Mouse (Mus musculus) heart, embryonic 15.5 days (tissue): ENCODE measurements around the gene Ccdc57. TPM values are rescaled to one million over a fixed set of nuclear protein-coding genes. Genes with fewer than 3 reads are reported as not detected.

Experiments
- ATAC-seq: fragments of 200-750 bp; cut with Nextera tagmentation; replicated peaks from 2 replicates; pipeline ENCODE4 v1.8.0; 2017; ENCODE audit warnings: low read depth, moderate TSS enrichment; ENCODE audit not compliant: insufficient number of reproducible peaks, insufficient read depth, low FRiP score
- H3K27ac ChIP-seq: fragments of 300-500 bp; sonication (generic); 2 replicates; pipeline ENCODE4 v1.5.1; 2015; ENCODE audit warnings: mild to moderate bottlenecking, inconsistent platforms
- H3K27me3 ChIP-seq: fragments of 300-500 bp; sonication (generic); 2 replicates; pipeline ENCODE4 v1.6.1; 2015; ENCODE audit warnings: inconsistent platforms
- H3K36me3 ChIP-seq: fragments of 300-500 bp; sonication (generic); 2 replicates; pipeline ENCODE4 v1.6.1; 2015; ENCODE audit warnings: mild to moderate bottlenecking, inconsistent platforms
- H3K4me1 ChIP-seq: fragments of 300-500 bp; sonication (generic); replicated peaks from 2 replicates; pipeline ENCODE4 v1.6.1; 2015; ENCODE audit warnings: inconsistent platforms
- H3K4me2 ChIP-seq: fragments of 300-500 bp; sonication (generic); 2 replicates; pipeline ENCODE4 v1.6.1; 2015; ENCODE audit warnings: inconsistent platforms, mild to moderate bottlenecking, moderate library complexity
- H3K4me3 ChIP-seq: fragments of 300-500 bp; sonication (generic); 2 replicates; pipeline ENCODE4 v1.5.1; 2015; ENCODE audit warnings: mild to moderate bottlenecking, inconsistent platforms
- H3K9ac ChIP-seq: fragments of 300-500 bp; sonication (generic); 2 replicates; pipeline ENCODE4 v1.6.1; 2015; ENCODE audit warnings: mild to moderate bottlenecking, inconsistent platforms
- H3K9me3 ChIP-seq: fragments of 300-500 bp; sonication (generic); replicated peaks from 2 replicates; pipeline ENCODE4 v1.6.1; 2016; ENCODE audit warnings: inconsistent platforms
- WGBS: fragments of 180-500 bp; shearing (Covaris S2); methylation state at CpG from one replicate; pipeline ENCODE4 v1.1.7; 2015; ENCODE audit warnings: mixed read lengths; 5-methylcytosine and 5-hydroxymethylcytosine counted together
- polyA plus RNA-seq: library from polyadenylated mRNA; unstranded; fragments of >200 nt; fragmentation: Nextera tagmentation; extraction: Ambion mirVana; gene quantifications from 2 replicates; pipeline ENCODE4 v1.2.1, GENCODE M21; 2015

Gene Ccdc57
- polyA plus RNA-seq, 1 experiment from 2014 or later, result 3.5 TPM

DNA sequence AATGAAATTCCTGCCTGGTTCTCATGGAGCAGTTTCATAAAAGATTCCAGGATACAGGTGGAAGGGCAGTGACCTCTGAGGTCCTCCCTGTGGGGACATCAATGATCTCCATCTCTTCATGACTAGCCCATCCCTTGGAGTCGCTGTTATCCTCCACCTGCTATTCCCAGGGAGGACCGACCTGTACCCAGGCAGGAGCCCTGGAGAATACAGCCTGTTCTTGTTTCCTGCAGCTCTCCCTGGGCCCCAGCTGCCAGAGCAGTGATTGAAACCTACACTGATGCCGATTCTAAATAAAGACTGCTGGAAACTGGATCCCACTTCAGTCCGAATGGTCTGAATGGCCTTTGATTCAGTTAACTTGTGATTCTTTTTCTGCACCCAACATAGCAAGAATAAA is 1.2 kb downstream of the Ccdc57 start:
- no peak overlapping the region for H3K4me3 ChIP-seq
- H3K4me2 ChIP-seq, result no peak overlapping the region
- WGBS, result 75% methylated on average over 4 of the region's 4 CpGs
- ATAC-seq, result no peak
- H3K36me3 ChIP-seq, result no peaks in the 10 kb centered on the region
- no peaks in the 10 kb centered on the region for H3K9me3 ChIP-seq
- no peaks in the 10 kb centered on the region for H3K27me3 ChIP-seq
- H3K9ac ChIP-seq, result no peak overlapping the region
- peaks cover 6% of the 10 kb centered on the region; the same call in 1 of the 2 replicates for H3K4me1 ChIP-seq
- no peak overlapping the region for H3K27ac ChIP-seq

DNA sequence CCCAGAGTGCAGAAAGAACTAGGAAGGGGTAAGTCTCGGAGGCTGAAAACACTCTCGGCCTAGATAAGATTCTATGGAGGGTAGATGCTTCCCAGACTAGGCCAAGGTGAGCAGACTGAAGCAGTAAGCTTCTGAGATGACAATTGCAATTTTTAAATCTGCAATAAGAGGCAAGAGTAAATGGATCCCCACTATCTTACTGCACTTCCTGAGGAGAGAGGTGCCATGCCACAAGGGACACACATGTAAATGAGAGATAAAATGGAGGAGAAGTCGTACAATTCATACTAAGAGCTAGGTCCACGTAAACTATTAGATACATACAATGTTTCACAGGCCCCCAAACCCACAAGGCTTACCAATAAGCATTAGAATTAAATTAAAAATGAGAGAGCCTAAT is 4.2 kb downstream of the Ccdc57 start:
- ATAC-seq, result no peak
- no peaks in the 10 kb centered on the region for H3K36me3 ChIP-seq
- no peak overlapping the region for H3K4me2 ChIP-seq
- peaks cover 6% of the 10 kb centered on the region; the same call in 1 of the 2 replicates for H3K4me1 ChIP-seq
- no peaks in the 10 kb centered on the region for H3K27me3 ChIP-seq
- no peaks in the 10 kb centered on the region for H3K9me3 ChIP-seq
- H3K9ac ChIP-seq, result no peak overlapping the region
- WGBS, result 78% methylated on average over 4 of the region's 4 CpGs
- no peak overlapping the region for H3K27ac ChIP-seq
- H3K4me3 ChIP-seq, result no peak overlapping the region

DNA sequence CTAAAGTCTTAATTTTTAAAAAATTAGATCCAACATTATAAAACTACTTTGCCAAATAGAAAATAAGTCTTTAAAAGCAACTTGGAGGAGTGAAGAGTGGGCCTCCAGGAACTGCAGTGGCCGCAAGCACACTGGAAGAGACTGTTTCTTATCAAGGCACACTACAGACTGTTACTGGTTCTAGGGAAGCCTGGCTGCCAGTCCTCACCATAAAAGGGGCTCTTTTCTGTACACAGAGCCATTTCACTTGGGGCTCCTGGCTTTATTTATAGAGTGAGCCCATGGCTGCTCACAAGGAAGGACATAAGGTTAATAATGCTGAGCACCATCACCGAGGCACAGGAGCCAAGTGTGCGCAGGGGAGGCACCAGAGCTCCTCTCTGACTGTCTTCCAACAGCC is 10.1 kb downstream of the Ccdc57 start:
- H3K4me3 ChIP-seq, result no peak overlapping the region
- 50% methylated on average over 3 of the region's 3 CpGs for WGBS
- peak overlapping the region; percentile 64 for H3K27ac ChIP-seq
- ATAC-seq, result no peak; the same call in 1 of the 2 replicates
- H3K27me3 ChIP-seq, result no peaks in the 10 kb centered on the region
- H3K36me3 ChIP-seq, result peaks cover 22% of the 10 kb centered on the region; the same call in 1 of the 2 replicates
- H3K9ac ChIP-seq, result no peak overlapping the region
- H3K4me1 ChIP-seq, result no peaks in the 10 kb centered on the region; the same call in 1 of the 2 replicates
- no peak overlapping the region for H3K4me2 ChIP-seq
- H3K9me3 ChIP-seq, result no peaks in the 10 kb centered on the region

DNA sequence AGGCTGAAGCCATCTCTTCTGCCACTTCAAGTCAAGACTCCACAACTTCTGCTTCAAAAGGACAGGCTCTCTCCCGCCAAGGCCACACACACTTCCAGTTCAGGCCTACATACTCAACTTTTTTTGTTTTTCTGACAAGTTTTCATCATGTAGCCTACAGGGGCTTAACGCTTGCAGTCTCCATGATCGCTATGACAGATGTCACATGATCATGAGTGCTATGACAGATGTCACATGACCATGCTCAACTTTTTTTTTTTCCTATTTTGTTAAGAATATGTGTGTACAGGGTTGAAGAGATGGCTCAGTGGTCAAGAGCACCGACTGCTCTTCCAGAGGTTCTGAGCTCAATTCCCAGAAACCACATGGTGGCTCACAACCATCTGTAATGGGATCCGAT is 14.9 kb downstream of the Ccdc57 start:
- WGBS, result 95% methylated on average over 5 of the region's 5 CpGs
- no peak for ATAC-seq
- H3K27me3 ChIP-seq, result no peaks in the 10 kb centered on the region

DNA sequence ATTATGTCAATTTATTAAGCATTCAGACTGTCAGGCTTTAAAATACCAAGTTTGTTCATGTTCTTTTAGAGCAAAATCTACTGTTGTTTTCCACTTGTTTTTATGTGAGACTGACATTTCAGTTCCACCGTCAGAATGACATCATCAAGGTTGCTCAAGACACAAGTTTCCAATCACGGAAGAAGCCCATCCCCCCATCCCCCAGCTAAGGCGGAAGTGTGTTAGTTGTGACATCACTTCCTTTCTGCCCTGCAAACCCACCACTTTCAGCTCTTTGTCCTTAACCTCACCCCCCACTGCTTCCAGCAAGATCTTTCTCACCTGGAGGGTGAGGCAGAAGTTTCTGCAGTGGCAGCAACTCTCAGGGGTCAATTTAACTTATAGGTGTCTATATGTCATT is 16.2 kb downstream of the Ccdc57 start:
- Histone ChIP-seq H3K9me3 (no peaks in the 10 kb centered on the region), H3K36me3 (peaks cover 22% of the 10 kb centered on the region; the same call in 1 of the 2 replicates), H3K27me3 (no peaks in the 10 kb centered on the region), H3K4me3 (no peak overlapping the region), H3K4me1 (no peaks in the 10 kb centered on the region), H3K4me2 (no peak overlapping the region), H3K9ac (no peak overlapping the region), H3K27ac (no peak overlapping the region)
- 59% methylated on average over 3 of the region's 3 CpGs for WGBS
- no peak for ATAC-seq

More for the DNA sequence above, 14.9 kb downstream of the Ccdc57 start:
- no peak overlapping the region for H3K4me2 ChIP-seq
- H3K9me3 ChIP-seq, result no peaks in the 10 kb centered on the region
- no peak overlapping the region for H3K4me3 ChIP-seq
- peaks cover 22% of the 10 kb centered on the region; the same call in 1 of the 2 replicates for H3K36me3 ChIP-seq
- H3K4me1 ChIP-seq, result no peaks in the 10 kb centered on the region; the same call in 1 of the 2 replicates
- H3K27ac ChIP-seq, result no peak overlapping the region
- H3K9ac ChIP-seq, result no peak overlapping the region

DNA sequence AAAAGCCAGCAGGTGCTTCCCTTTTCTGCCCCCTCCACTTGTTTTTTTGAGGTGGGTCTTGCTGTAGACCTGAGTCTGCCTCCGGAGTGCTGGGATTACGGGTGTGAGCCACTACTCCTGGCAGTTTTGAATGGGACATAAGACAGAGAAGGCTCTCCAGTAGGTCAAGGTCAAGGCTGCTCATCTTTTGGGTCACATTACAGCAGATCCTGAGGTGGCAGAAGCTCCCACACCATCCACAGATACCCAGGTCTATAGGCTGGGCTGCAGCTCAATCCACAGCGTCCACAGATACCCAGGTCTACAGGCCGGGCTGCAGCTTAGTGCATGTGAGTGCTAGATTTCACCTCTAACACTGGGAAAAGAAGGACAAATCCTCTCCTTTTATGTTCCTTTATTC is 18.9 kb downstream of the Ccdc57 start:
- WGBS, result 84% methylated on average over 4 of the region's 4 CpGs
- H3K9ac ChIP-seq, result no peak overlapping the region
- H3K4me3 ChIP-seq, result no peak overlapping the region
- H3K9me3 ChIP-seq, result no peaks in the 10 kb centered on the region
- H3K4me1 ChIP-seq, result no peaks in the 10 kb centered on the region
- peaks cover 7% of the 10 kb centered on the region; the same call in 1 of the 2 replicates for H3K36me3 ChIP-seq
- H3K27me3 ChIP-seq, result no peaks in the 10 kb centered on the region
- H3K27ac ChIP-seq, result no peak overlapping the region
- ATAC-seq, result no peak
- no peak overlapping the region for H3K4me2 ChIP-seq

DNA sequence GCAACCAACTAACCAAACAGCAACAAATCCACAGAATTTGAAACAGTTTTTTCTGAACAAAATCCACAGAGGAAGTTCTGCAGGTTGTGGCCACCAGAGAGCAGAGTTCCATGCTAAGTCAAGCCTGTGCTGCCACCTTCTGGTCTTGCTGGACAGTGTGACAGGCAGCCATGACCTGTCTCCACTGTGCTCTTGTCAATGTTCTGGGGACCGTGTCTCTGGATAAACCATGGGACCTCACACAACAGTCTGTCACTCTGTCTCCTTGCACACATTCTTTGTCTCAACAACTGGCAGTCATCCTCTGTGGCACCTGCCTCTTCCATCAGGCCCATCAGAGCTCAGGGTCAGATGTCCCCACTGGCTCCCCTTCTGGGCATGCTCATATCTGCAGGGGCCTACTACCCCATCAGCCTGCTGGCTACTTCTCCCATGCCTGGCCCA is 27.2 kb downstream of the Ccdc57 start:
- H3K27me3 ChIP-seq, result no peaks in the 10 kb centered on the region
- no peaks in the 10 kb centered on the region for H3K9me3 ChIP-seq
- no peak overlapping the region for H3K4me3 ChIP-seq
- peak; percentile 55 for ATAC-seq
- H3K27ac ChIP-seq, result no peak overlapping the region
- H3K36me3 ChIP-seq, result no peaks in the 10 kb centered on the region
- H3K9ac ChIP-seq, result no peak overlapping the region
- H3K4me2 ChIP-seq, result no peak overlapping the region
- WGBS, result 0% methylated on average over 1 of the region's 1 CpGs
- 0 out of 2 replicates have a peak, but pooled peaks cover 5% of the 10 kb centered on the region for H3K4me1 ChIP-seq

DNA sequence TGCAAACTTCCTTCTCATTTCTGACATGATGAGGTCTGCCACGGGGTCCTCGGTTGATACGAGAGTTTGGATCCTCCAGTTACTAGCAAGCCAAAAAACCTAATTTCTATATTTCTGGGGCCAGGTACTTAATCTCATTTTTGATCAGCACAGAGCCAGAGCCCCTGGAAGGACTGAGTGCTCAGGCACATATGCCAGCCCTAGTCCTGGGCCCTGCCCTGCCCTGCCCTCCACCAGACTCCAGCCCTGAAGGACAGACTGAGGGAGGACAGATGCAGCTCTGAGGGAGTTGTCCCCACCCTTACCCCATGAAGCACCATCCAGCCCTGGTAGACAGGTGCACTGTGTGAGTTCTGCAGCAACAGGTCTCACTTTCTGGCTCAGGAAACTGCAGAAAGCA is 28.1 kb downstream of the Ccdc57 start:
- Histone ChIP-seq H3K4me1 (0 out of 2 replicates have a peak, but pooled peaks cover 5% of the 10 kb centered on the region), H3K36me3 (no peaks in the 10 kb centered on the region), H3K4me3 (no peak overlapping the region), H3K9ac (no peak overlapping the region), H3K9me3 (no peaks in the 10 kb centered on the region), H3K27ac (no peak overlapping the region), H3K27me3 (no peaks in the 10 kb centered on the region), H3K4me2 (no peak overlapping the region)
- no peak for ATAC-seq
- 93% methylated on average over 3 of the region's 3 CpGs for WGBS

DNA sequence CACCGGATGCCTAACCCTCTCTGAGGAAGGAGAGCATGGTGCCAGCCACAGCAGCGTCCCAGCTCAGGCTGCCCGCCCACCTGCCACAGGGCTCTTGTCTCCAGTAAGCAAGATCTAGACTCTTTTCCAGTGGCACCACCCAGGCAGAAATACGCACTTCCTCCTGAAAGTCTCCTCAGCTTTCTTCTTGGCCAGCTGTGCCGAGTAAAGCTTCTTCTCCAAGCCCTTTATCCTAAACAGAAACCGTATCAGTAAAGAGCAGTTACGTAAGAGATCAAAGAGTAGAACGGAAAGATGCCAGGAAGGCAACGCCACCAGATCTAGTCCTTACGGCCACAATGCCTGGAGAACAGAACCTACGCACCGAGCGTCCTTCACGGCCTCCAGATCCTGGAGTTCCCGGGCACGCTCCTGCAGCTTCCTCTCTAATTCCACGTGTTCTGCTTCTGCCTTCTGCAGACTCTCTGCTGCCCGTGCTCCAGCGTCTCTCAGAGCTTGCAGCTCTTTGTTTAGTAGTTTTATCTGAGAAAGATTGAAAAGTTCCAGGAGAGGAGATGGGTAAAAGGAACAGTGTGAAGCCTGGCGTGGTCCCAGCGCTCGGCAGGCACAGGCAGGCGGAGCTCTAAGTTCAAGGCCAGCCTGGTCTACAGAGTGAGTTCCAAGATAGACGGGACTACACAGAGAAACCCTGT is 29.4 kb downstream of the Ccdc57 start:
- Histone ChIP-seq H3K36me3 (no peaks in the 10 kb centered on the region), H3K9me3 (no peaks in the 10 kb centered on the region), H3K4me3 (no peak overlapping the region), H3K27ac (no peak overlapping the region), H3K27me3 (no peaks in the 10 kb centered on the region), H3K4me2 (no peak overlapping the region), H3K9ac (no peak overlapping the region), H3K4me1 (0 out of 2 replicates have a peak, but pooled peaks cover 5% of the 10 kb centered on the region)
- WGBS, result 73% methylated on average over 24 of the region's 24 CpGs
- ATAC-seq, result no peak

DNA sequence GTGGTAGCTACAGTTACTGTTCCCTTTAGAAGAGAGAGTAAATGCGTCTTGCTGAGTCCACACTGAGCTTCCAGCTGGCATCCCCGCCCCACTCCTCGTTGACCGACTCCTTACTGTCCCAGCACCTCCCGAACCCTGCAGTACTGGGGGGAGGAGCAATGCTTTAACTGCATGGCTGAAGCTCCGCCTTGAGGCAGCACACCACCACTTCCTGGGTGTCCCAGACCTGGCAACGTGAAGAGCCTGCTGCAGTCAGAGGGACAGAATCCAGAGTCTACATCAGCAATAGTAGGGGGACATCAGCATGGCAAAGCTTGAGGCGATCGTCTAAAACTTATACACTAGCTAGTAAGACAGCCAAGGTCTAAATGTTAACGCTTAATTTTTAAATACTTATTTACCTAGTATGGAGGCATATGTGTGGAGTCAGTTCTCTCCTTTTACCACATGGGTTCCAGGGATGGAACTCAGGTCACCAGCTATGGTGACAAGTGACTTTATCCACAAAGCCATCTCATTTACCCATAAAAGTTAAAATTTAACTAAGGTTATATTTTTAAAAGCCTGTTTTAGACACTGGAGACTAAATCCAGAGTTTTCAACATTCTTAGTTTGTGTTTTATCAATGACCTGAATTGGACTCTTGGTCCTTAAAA is 30.1 kb downstream of the Ccdc57 start:
- Histone ChIP-seq H3K27ac (no peak overlapping the region), H3K36me3 (no peaks in the 10 kb centered on the region), H3K9ac (no peak overlapping the region), H3K9me3 (no peaks in the 10 kb centered on the region), H3K4me1 (0 out of 2 replicates have a peak, but pooled peaks cover 5% of the 10 kb centered on the region), H3K27me3 (no peaks in the 10 kb centered on the region), H3K4me2 (no peak overlapping the region), H3K4me3 (no peak overlapping the region)
- 56% methylated on average over 10 of the region's 10 CpGs for WGBS
- no peak for ATAC-seq

DNA sequence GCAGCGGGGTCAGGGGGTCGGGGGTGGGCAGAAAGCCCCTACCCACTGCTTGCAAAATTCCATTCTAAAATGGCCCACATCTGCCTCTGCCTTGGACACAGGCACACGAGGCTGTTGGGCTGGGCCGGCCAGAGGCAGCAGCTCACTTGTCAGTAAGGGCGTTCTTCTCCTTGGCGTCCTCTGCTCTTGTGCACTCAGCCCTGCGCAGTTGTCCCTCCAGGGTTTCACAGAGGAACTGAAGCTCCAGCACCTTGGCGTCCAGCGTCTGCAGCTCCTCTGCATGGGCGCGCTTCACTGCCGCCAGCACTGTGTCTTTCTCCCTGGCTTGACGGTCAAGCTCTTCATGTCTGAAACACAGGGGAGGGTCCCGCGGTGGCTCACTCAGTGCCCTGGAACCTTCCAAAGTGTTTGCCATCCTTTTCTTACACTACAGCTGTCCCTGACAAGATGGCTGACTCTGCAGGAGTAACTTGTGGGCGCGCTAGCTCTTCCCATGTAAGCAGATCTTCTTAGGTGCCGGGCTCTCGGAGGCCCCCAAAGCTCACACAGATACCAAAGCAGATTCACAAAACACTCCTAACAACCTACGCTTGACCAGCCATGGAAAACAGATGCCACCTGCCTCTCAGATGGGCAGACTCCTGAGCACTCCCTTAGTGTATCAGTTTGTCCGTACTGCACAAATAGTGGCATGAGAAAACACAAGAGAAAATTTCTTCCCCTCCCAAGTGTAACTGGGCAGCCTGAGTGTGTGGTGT is 30.8 kb downstream of the Ccdc57 start:
- H3K27ac ChIP-seq, result no peak overlapping the region
- H3K36me3 ChIP-seq, result peaks cover 1% of the 10 kb centered on the region; the same call in 1 of the 2 replicates
- WGBS, result 77% methylated on average over 21 of the region's 21 CpGs
- no peak overlapping the region for H3K9ac ChIP-seq
- H3K9me3 ChIP-seq, result no peaks in the 10 kb centered on the region
- H3K4me3 ChIP-seq, result no peak overlapping the region
- H3K4me1 ChIP-seq, result 0 out of 2 replicates have a peak, but pooled peaks cover 5% of the 10 kb centered on the region
- no peak overlapping the region for H3K4me2 ChIP-seq
- no peak for ATAC-seq
- H3K27me3 ChIP-seq, result no peaks in the 10 kb centered on the region
